12 mouse cellular contexts compared by ENCODE assay signal in genomic region chr12:69496341-69496904, GRCm38 (mm10).
DNase-seq lines count a peak whose midpoint lies in the region; ATAC-seq lines count a peak whose summit lies in the region.
"Had no signal": no experiment of that assay in that cellular context is flagged by ENCODE, and none has a peak within 500 bp of the region (broad histone marks: within the 10 kb centered on the region; RNA-seq: fewer than 3 reads in every experiment).

No protein-coding gene starts in this region.

- H3K9me3 ChIP-seq in embryonic facial prominence, embryonic 14.5 days (ENCODE audit: control insufficient read depth, low read length): no peaks in the 10 kb centered on the region
- no peaks in the 10 kb centered on the region for H3K9me3 ChIP-seq in embryonic facial prominence, embryonic 10.5 days
- no peaks in the 10 kb centered on the region for H3K9me3 ChIP-seq in kidney, embryonic 14.5 days (ENCODE audit: control insufficient read depth, low read length)
- H3K9me3 ChIP-seq in stomach, embryonic 15.5 days: no peaks in the 10 kb centered on the region

- WGBS in embryonic facial prominence, embryonic 14.5 days: 65% methylated on average over 6 of the region's 6 CpGs
- 83% methylated on average over 6 of the region's 6 CpGs for WGBS in embryonic facial prominence, embryonic 10.5 days
- 70% methylated on average over 6 of the region's 6 CpGs for WGBS in kidney, embryonic 14.5 days
- WGBS in stomach, embryonic 15.5 days: 61% methylated on average over 6 of the region's 6 CpGs

- H3K4me3 ChIP-seq in embryonic facial prominence, embryonic 14.5 days (ENCODE audit: low read depth, low read length): no peak overlapping the region
- no peak overlapping the region for H3K4me3 ChIP-seq in embryonic facial prominence, embryonic 10.5 days
- no peak overlapping the region for H3K4me3 ChIP-seq in kidney, embryonic 14.5 days (ENCODE audit: low read length)
- no peak overlapping the region for H3K4me3 ChIP-seq in stomach, embryonic 15.5 days (replicated peaks)
- H3K4me3 ChIP-seq: left cerebral cortex, adult 2 months had no signal

- no peaks in the 10 kb centered on the region for H3K36me3 ChIP-seq in embryonic facial prominence, embryonic 14.5 days (ENCODE audit: control insufficient read depth, insufficient read depth, low read length)
- no peaks in the 10 kb centered on the region for H3K36me3 ChIP-seq in embryonic facial prominence, embryonic 10.5 days (replicated peaks)
- H3K36me3 ChIP-seq in kidney, embryonic 14.5 days (ENCODE audit: control insufficient read depth, insufficient read depth, low read length): no peaks in the 10 kb centered on the region
- H3K36me3 ChIP-seq in stomach, embryonic 15.5 days: no peaks in the 10 kb centered on the region

- no peak for ATAC-seq in embryonic facial prominence, embryonic 14.5 days (ENCODE audit: low read depth)
- no peak for ATAC-seq in kidney, embryonic 14.5 days (ENCODE audit: low FRiP score, low TSS enrichment)
- no peak for ATAC-seq in stomach, embryonic 15.5 days (ENCODE audit: insufficient read depth, low FRiP score, low read depth)
- ATAC-seq in granulocyte monocyte progenitor cell, adult 5-6 weeks (replicated peaks; ENCODE audit: poor library complexity, severe bottlenecking): no peak
- ATAC-seq: Patski had no signal

- H3K27me3 ChIP-seq in embryonic facial prominence, embryonic 14.5 days (replicated peaks; ENCODE audit: control insufficient read depth, insufficient read depth, low read length): no peaks in the 10 kb centered on the region
- H3K27me3 ChIP-seq in embryonic facial prominence, embryonic 10.5 days (replicated peaks; ENCODE audit: low read depth, poor library complexity, severe bottlenecking): no peaks in the 10 kb centered on the region
- H3K27me3 ChIP-seq in kidney, embryonic 14.5 days (ENCODE audit: control insufficient read depth, insufficient read depth, low read length): no peaks in the 10 kb centered on the region
- no peaks in the 10 kb centered on the region for H3K27me3 ChIP-seq in stomach, embryonic 15.5 days (replicated peaks)
- H3K27me3 ChIP-seq: Patski had no signal

- peak overlapping the region; percentile 20 for H3K4me2 ChIP-seq in embryonic facial prominence, embryonic 14.5 days (ENCODE audit: low read depth, low read length)
- no peak overlapping the region for H3K4me2 ChIP-seq in kidney, embryonic 14.5 days (replicated peaks; ENCODE audit: low read depth, low read length)
- H3K4me2 ChIP-seq in stomach, embryonic 15.5 days: no peak overlapping the region
- H3K4me2 ChIP-seq: liver, embryonic 11.5 days had no signal

- H3K9ac ChIP-seq in embryonic facial prominence, embryonic 14.5 days (ENCODE audit: low read depth, low read length): no peak overlapping the region
- H3K9ac ChIP-seq in kidney, embryonic 14.5 days (ENCODE audit: low read depth, low read length): no peak overlapping the region
- no peak overlapping the region for H3K9ac ChIP-seq in stomach, embryonic 15.5 days

- DNase-seq in embryonic facial prominence, embryonic 14.5 days (ENCODE audit: low spot score): peak; percentile 40
- DNase-seq in embryonic facial prominence, embryonic 10.5 days (ENCODE audit: low spot score): no peak
- DNase-seq in kidney, adult 18-20 months: no peak
- DNase-seq in lung, postnatal 10 days: peak; percentile 35
- no peak for DNase-seq in lung, postnatal 4 days
- DNase-seq: thymus, adult 18-20 months had no signal

- H3K4me1 ChIP-seq in embryonic facial prominence, embryonic 14.5 days (ENCODE audit: control insufficient read depth, insufficient read depth, low read length): peaks cover 37% of the 10 kb centered on the region
- H3K4me1 ChIP-seq in embryonic facial prominence, embryonic 10.5 days: peaks cover 9% of the 10 kb centered on the region
- peaks cover 1% of the 10 kb centered on the region; the same call in 1 of the 2 replicates for H3K4me1 ChIP-seq in kidney, embryonic 14.5 days (ENCODE audit: control insufficient read depth, insufficient read depth, low read length)
- H3K4me1 ChIP-seq in stomach, embryonic 15.5 days: peaks cover 10% of the 10 kb centered on the region

- peak overlapping the region; percentile 83 for H3K27ac ChIP-seq in embryonic facial prominence, embryonic 14.5 days (replicated peaks; ENCODE audit: low read depth, low read length)
- no peak overlapping the region for H3K27ac ChIP-seq in embryonic facial prominence, embryonic 10.5 days (replicated peaks)
- H3K27ac ChIP-seq in kidney, embryonic 14.5 days (ENCODE audit: low read depth, low read length): 0 out of 2 replicates have a peak overlapping the region, but pooled peaks have one; percentile 17
- H3K27ac ChIP-seq in stomach, embryonic 15.5 days: peak overlapping the region; percentile 78
- H3K27ac ChIP-seq: left cerebral cortex, adult 2 months had no signal

Comparison
In these comparisons a context has a peak if more than half of its experiments do, and no peak if none do; other contexts are left out.
1. DNase-seq: peak in embryonic facial prominence, embryonic 14.5 days (single experiment) and lung, postnatal 10 days (single experiment); none in embryonic facial prominence, embryonic 10.5 days (single experiment), kidney, adult 18-20 months (single experiment) and lung, postnatal 4 days (0 of 2).